Mouse (Mus musculus) lung, adult 2 months (tissue): ENCODE results near the gene Bdh1.

Experiments used
- CTCF ChIP-seq: fragments of 200-500 bp; IDR thresholded peaks from 2 replicates; pipeline ENCODE4 v1.5.1; 2011; ENCODE audit warnings: mild to moderate bottlenecking, low read length, control low read depth; ENCODE audit not compliant: insufficient read depth
- POLR2A ChIP-seq: fragments of 200-500 bp; IDR thresholded peaks from 2 replicates; pipeline ENCODE4 v1.6.1; 2011; ENCODE audit warnings: low read depth, mild to moderate bottlenecking, control low read depth, low read length, borderline replicate concordance; ENCODE audit errors: extremely low read depth

DNA sequence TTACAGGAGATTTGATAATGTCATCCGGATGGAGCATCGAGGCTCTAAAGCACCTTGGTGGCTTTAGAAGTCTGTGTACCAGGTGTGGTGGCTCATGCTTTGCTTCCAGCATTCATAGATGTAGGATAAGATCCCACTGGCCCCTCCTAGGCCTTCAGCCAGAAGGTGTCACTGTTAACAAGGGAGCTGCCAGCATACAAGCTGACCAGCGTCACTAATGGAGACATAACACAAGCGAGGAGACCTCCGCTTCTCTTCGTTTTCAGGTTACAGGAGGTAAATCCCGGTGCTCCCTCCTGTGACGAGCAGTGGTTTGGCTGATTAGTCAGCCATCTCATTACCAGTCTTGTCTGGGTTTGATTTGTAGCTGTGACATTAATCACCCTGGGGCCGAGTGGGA, 14.0 kb downstream of the Bdh1 start:
- TF ChIP-seq POLR2A = no peak
- no peak for TF ChIP-seq CTCF
